Mouse (Mus musculus) liver, embryonic 11.5 days (tissue): ENCODE measurements around the gene Gabarapl1. TPM values are rescaled to one million over a fixed set of nuclear protein-coding genes. Genes with fewer than 3 reads are reported as not detected.
A peak's percentile ranks its signal among the peaks of the same experiment; 100 is the strongest.

ENCODE experiments used
- ATAC-seq: fragments of 200-750 bp; cut with Nextera tagmentation; replicated peaks from 2 replicates; pipeline ENCODE4 v1.8.0; 2017; ENCODE audit warnings: moderate number of reproducible peaks, mild to moderate bottlenecking, moderate TSS enrichment, moderate library complexity; ENCODE audit not compliant: low FRiP score
- DNase-seq: peaks from one replicate; pipeline ENCODE4 v3.0.0-alpha.2; 2017; ENCODE audit warnings: low spot score
- H3K27ac ChIP-seq: fragments of 300-500 bp; sonication (generic); 2 replicates; pipeline ENCODE4 v1.5.1; 2014; ENCODE audit warnings: mild to moderate bottlenecking, low read depth, low read length, control low read depth
- H3K27me3 ChIP-seq: fragments of 300-500 bp; sonication (generic); replicated peaks from 2 replicates; pipeline ENCODE4 v1.6.1; 2014; ENCODE audit warnings: low read length, mixed read lengths; ENCODE audit not compliant: control insufficient read depth, insufficient read depth
- H3K36me3 ChIP-seq: fragments of 300-500 bp; sonication (generic); 2 replicates; pipeline ENCODE4 v1.6.1; 2014; ENCODE audit warnings: mild to moderate bottlenecking, low read length, moderate library complexity, mixed read lengths; ENCODE audit not compliant: control insufficient read depth, insufficient read depth
- H3K4me1 ChIP-seq: fragments of 300-500 bp; sonication (generic); replicated peaks from 2 replicates; pipeline ENCODE4 v1.6.1; 2014; ENCODE audit warnings: low read length, mixed read lengths; ENCODE audit not compliant: control insufficient read depth, insufficient read depth
- H3K4me2 ChIP-seq: fragments of 300-500 bp; sonication (generic); 2 replicates; pipeline ENCODE4 v1.6.1; 2014; ENCODE audit warnings: mild to moderate bottlenecking, control low read depth, moderate library complexity
- H3K4me3 ChIP-seq: fragments of 300-500 bp; sonication (generic); 2 replicates; pipeline ENCODE4 v1.5.1; 2014; ENCODE audit warnings: low read depth, low read length, control low read depth
- H3K9ac ChIP-seq: fragments of 300-500 bp; sonication (generic); 2 replicates; pipeline ENCODE4 v1.6.1; 2014; ENCODE audit warnings: low read depth, low read length, control low read depth
- H3K9me3 ChIP-seq: fragments of 300-500 bp; sonication (generic); 2 replicates; pipeline ENCODE4 v1.6.1; 2016; ENCODE audit warnings: low read length, inconsistent platforms, mixed read lengths; ENCODE audit not compliant: control insufficient read depth
- WGBS: fragments of 180-500 bp; shearing (Covaris S2); extraction: QIAGEN DNeasy Blood & Tissue Kit; methylation state at CpG from one replicate; pipeline ENCODE4 v1.1.7; 2014; 5-methylcytosine and 5-hydroxymethylcytosine counted together
- polyA plus RNA-seq: library from polyadenylated mRNA; unstranded; fragments of >200 nt; fragmentation: Nextera tagmentation; extraction: Ambion mirVana; gene quantifications from 2 replicates; pipeline ENCODE4 v1.2.1, GENCODE M21; 2014

Gabarapl1 gene
- polyA plus RNA-seq, 1 experiment from 2014 or later: 16.6 TPM

GRCm38 (mm10) chr6:129543709-129544606 lies 11.0 kb downstream of the Gabarapl1 start:
- 74% methylated on average over 6 of the region's 6 CpGs for WGBS
- peak; percentile 66 for ATAC-seq

GRCm38 (mm10) chr6:129547277-129547676 lies 14.3 kb downstream of the Gabarapl1 start:
- Histone ChIP-seq H3K27me3 (no peaks in the 10 kb centered on the region), H3K27ac (no peak overlapping the region), H3K4me2 (no peak overlapping the region), H3K9me3 (no peaks in the 10 kb centered on the region), H3K9ac (no peak overlapping the region), H3K4me1 (no peaks in the 10 kb centered on the region), H3K36me3 (no peaks in the 10 kb centered on the region), H3K4me3 (no peak overlapping the region)
- no peak for ATAC-seq
- WGBS: 88% methylated on average over 2 of the region's 2 CpGs
- no peak for DNase-seq

More at GRCm38 (mm10) chr6:129543709-129544606, 11.0 kb downstream of the Gabarapl1 start:
- Histone ChIP-seq H3K9ac (no peak overlapping the region), H3K4me3 (no peak overlapping the region), H3K4me2 (no peak overlapping the region), H3K36me3 (peaks cover 19% of the 10 kb centered on the region), H3K27ac (no peak overlapping the region), H3K4me1 (no peaks in the 10 kb centered on the region), H3K27me3 (no peaks in the 10 kb centered on the region), H3K9me3 (no peaks in the 10 kb centered on the region)
- DNase-seq: no peak

DNA sequence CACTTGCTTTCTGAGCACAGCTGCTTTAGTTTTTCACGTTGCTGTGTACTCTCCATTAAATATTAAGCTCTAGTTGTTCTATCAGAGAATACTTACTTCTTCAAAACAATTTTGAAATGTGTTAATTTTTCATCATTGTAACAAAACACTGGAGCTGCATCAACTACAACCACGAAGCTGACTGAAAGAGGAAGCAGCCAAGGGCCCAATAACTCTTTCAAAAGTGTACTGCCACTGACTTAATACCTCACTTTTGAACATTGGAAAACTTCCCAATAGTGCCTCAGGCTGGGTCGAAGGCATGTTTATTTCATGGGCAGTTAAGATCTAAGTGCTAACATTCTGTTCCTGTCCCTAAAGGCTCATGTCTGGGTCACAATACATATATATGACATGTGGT lies 15.0 kb downstream of the Gabarapl1 start:
- H3K27ac ChIP-seq: no peak overlapping the region
- no peaks in the 10 kb centered on the region for H3K4me1 ChIP-seq
- WGBS: 60% methylated on average over 3 of the region's 3 CpGs
- H3K36me3 ChIP-seq: no peaks in the 10 kb centered on the region
- DNase-seq: no peak
- no peak overlapping the region for H3K4me2 ChIP-seq
- ATAC-seq: no peak
- no peak overlapping the region for H3K9ac ChIP-seq
- no peaks in the 10 kb centered on the region for H3K27me3 ChIP-seq
- no peak overlapping the region for H3K4me3 ChIP-seq
- no peaks in the 10 kb centered on the region for H3K9me3 ChIP-seq

- Histone ChIP-seq H3K4me3 (no peak overlapping the region), H3K27ac (no peak overlapping the region), H3K4me1 (peaks cover 7% of the 10 kb centered on the region), H3K36me3 (no peaks in the 10 kb centered on the region), H3K27me3 (no peaks in the 10 kb centered on the region), H3K9me3 (no peaks in the 10 kb centered on the region), H3K4me2 (no peak overlapping the region), H3K9ac (no peak overlapping the region)
- ATAC-seq (peak; percentile 90), DNase-seq (no peak)
Measured at GRCm38 (mm10) chr6:129557298-129558023, 24.5 kb downstream of the Gabarapl1 start.

GRCm38 (mm10) chr6:129558946-129559640 lies 26.1 kb downstream of the Gabarapl1 start:
- H3K27me3 ChIP-seq: no peaks in the 10 kb centered on the region
- WGBS: 17% methylated on average over 12 of the region's 12 CpGs
- no peak overlapping the region for H3K9ac ChIP-seq
- peaks cover 7% of the 10 kb centered on the region for H3K4me1 ChIP-seq
- H3K36me3 ChIP-seq: no peaks in the 10 kb centered on the region
- H3K4me3 ChIP-seq: no peak overlapping the region
- H3K9me3 ChIP-seq: no peaks in the 10 kb centered on the region
- no peak overlapping the region for H3K4me2 ChIP-seq
- no peak overlapping the region for H3K27ac ChIP-seq
- DNase-seq: peak; percentile 66
- peak; percentile 69 for ATAC-seq

DNA sequence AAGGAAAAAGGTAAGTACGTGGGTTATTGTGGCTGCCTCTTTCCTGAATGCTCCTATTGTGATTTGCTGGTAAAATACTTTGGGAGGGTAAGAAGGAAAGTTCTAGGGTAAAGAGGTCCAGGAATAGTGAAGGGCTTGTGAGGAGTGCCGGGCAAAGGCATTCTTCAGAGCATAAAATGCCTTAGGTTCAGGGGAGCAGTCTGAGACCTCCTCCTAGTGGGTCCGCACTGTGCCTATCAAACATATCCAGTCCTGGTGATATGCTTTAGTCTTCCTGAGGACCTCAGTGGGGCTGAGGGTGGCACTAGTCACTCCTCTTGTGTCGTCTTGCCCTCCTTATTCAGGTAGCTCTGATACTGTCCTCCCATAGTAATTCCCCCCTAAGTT lies 26.7 kb downstream of the Gabarapl1 start:
- no peaks in the 10 kb centered on the region for H3K9me3 ChIP-seq
- DNase-seq: no peak

DNA sequence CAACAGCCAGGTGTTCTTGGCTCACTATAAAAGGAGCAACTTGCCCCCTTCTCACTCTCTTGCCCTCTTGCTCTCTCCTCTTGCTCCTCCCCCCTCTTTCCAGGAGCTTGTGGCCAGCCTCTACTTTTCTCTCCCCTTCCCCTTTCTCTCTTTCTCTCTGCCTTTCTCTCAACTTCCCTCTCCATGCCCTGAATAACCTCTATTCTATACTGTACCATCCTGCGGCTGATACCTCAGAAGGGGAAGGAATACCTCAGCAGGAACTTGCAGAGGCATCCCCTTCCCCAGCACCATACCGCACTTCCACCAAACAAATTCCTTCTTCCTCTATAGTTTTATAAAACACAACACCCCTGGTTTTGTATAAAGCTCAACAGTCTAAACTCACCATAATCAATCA lies 32.3 kb downstream of the Gabarapl1 start:
- no peak overlapping the region for H3K27ac ChIP-seq
- no peak overlapping the region for H3K4me2 ChIP-seq
- 53% methylated on average over 2 of the region's 2 CpGs for WGBS
- no peak for DNase-seq
- H3K36me3 ChIP-seq: no peaks in the 10 kb centered on the region
- no peaks in the 10 kb centered on the region for H3K27me3 ChIP-seq
- H3K4me1 ChIP-seq: no peaks in the 10 kb centered on the region
- no peak for ATAC-seq
- no peaks in the 10 kb centered on the region for H3K9me3 ChIP-seq
- no peak overlapping the region for H3K9ac ChIP-seq
- H3K4me3 ChIP-seq: no peak overlapping the region

More for the DNA sequence above, 26.7 kb downstream of the Gabarapl1 start:
- Histone ChIP-seq H3K4me1 (peaks cover 7% of the 10 kb centered on the region), H3K4me2 (no peak overlapping the region), H3K27ac (no peak overlapping the region), H3K36me3 (no peaks in the 10 kb centered on the region), H3K4me3 (no peak overlapping the region), H3K9ac (no peak overlapping the region), H3K27me3 (no peaks in the 10 kb centered on the region)
- no peak for ATAC-seq
- WGBS: 53% methylated on average over 4 of the region's 4 CpGs

DNA sequence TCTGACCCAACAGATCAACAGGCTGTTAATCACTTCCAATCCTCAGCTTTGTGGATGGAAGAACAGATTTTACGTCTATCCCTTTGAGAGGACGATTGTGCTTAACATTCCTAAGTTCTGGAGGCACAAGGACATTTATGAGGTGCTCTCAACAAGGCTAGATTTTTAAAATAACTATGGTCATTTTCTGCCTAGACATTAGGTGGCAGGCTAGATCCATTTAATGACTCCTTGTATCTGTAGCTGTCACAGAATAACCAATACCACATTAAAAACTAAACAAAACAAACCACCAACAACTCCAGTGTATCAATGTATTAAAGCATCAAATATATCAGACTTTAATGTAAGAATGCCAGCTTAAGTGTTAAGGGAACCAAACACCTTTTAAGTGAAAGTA lies 42.4 kb downstream of the Gabarapl1 start:
- H3K27me3 ChIP-seq: no peaks in the 10 kb centered on the region
- H3K9ac ChIP-seq: no peak overlapping the region
- H3K9me3 ChIP-seq: no peaks in the 10 kb centered on the region
- DNase-seq (no peak), ATAC-seq (no peak)
- H3K4me1 ChIP-seq: no peaks in the 10 kb centered on the region
- H3K27ac ChIP-seq: no peak overlapping the region
- 18% methylated on average over 2 of the region's 2 CpGs for WGBS
- no peak overlapping the region for H3K4me2 ChIP-seq
- no peak overlapping the region for H3K4me3 ChIP-seq
- no peaks in the 10 kb centered on the region for H3K36me3 ChIP-seq
